Mouse (Mus musculus): ENCODE data around the gene Carmil3. TPM values are rescaled to one million over a fixed set of nuclear protein-coding genes. Genes with fewer than 3 reads are reported as not detected.

Gene Carmil3
- polyA plus RNA-seq (2014; fragmentation: Illumina TruSeq; extraction: RNeasy Lipid Tissue Mini Kit (QIAGEN cat#74804); ENCODE audit: insufficient read depth, low read depth, low replicate concordance), result 0.28 TPM

GRCm38 (mm10) chr14:55490361-55491201 is at the start of gene Carmil3:
Gene Carmil3, plus strand, starts transcription at chr14:55490651.

GRCm38 (mm10) chr14:55478651-55479599 is 11.5 kb upstream of the Carmil3 start, which contains the start of gene Dhrs4:
Gene Dhrs4, plus strand, starts transcription at chr14:55478758.

DNA sequence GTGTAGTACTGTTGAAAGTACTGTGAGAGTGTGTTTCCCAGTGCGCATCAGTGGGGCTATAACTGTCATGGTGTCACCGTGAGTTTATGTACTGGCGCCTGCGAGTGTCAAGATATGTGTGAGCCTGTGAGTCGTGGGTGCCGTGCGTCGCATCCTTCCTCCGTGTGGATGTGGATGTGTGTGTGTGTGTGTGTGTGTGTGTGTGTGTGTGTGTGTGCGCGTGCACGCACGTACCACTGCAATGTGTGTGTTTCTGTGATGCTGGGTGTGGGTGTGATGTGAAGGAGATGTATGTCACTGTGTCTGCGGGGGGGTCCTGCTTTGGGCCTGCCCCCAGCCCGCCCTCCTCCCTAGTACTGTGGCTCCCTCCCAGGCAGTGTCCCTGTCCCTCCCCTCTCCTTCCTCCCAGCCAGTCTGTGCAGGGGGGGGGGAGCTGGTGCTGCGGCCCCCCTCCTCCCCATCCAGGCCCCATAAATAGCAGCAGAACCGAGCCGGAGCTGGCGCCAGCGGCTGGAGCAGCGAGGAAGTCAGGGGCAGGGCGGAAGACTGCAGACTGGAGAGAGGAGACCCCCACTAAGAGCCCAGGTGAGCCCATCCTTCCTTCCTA is 19.8 kb downstream of the Carmil3 start, which contains the start of gene Cpne6:
TSS of gene Cpne6 (plus strand) at position 321 of the 607 bp plus-strand sequence.

DNA sequence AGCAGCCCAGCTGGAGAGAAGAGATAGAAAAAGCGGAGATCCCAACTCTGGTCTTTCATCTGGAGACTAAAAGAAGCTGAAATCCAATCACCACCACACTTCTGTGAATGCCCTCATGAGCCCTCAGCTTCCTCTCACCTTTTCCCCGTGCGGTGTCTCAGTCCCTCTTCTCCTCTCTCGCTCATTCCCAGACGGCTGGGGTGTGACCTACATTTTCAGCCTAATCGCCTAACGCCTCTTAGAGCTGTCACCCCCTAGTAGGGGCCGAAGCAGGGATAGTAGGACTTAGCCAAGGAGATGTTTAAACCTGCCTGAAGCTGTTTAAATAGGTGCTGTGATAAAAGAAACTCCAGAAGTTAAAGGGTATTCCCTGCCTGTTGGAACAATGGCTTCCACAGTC is 34.3 kb downstream of the Carmil3 start, which contains the start of gene Nrl:
TSS of gene Nrl (minus strand) at position 197 of the 400 bp plus-strand sequence.

GRCm38 (mm10) chr14:55540067-55540786 is 49.8 kb downstream of the Carmil3 start, which contains the start of gene Pck2:
Gene Pck2, plus strand, starts transcription at chr14:55540266.

Other genes with a start within 250 kb of the Carmil3 start
- 35.7 TPM for gene Dhrs4, start 11.9 kb upstream of the Carmil3 start, polyA plus RNA-seq (2014; fragmentation: Illumina TruSeq; extraction: RNeasy Lipid Tissue Mini Kit (QIAGEN cat#74804); ENCODE audit: insufficient read depth, low read depth, low replicate concordance)
- gene Cpne6, start 19.8 kb downstream of the Carmil3 start, polyA plus RNA-seq (2014; fragmentation: Illumina TruSeq; extraction: RNeasy Lipid Tissue Mini Kit (QIAGEN cat#74804); ENCODE audit: insufficient read depth, low read depth, low replicate concordance), result not detected
- gene Nrl, start 34.3 kb downstream of the Carmil3 start, polyA plus RNA-seq (2014; fragmentation: Illumina TruSeq; extraction: RNeasy Lipid Tissue Mini Kit (QIAGEN cat#74804); ENCODE audit: insufficient read depth, low read depth, low replicate concordance), result not detected
- 18.9 TPM for gene Pck2, start 49.6 kb downstream of the Carmil3 start, polyA plus RNA-seq (2014; fragmentation: Illumina TruSeq; extraction: RNeasy Lipid Tissue Mini Kit (QIAGEN cat#74804); ENCODE audit: insufficient read depth, low read depth, low replicate concordance)
- 65.2 TPM for gene Dcaf11, start 69.4 kb downstream of the Carmil3 start, polyA plus RNA-seq (2014; fragmentation: Illumina TruSeq; extraction: RNeasy Lipid Tissue Mini Kit (QIAGEN cat#74804); ENCODE audit: insufficient read depth, low read depth, low replicate concordance)
- not detected for gene A730061H03Rik, start 69.8 kb downstream of the Carmil3 start, polyA plus RNA-seq (2014; fragmentation: Illumina TruSeq; extraction: RNeasy Lipid Tissue Mini Kit (QIAGEN cat#74804); ENCODE audit: insufficient read depth, low read depth, low replicate concordance)
- gene Fitm1, start 85.0 kb downstream of the Carmil3 start, polyA plus RNA-seq (2014; fragmentation: Illumina TruSeq; extraction: RNeasy Lipid Tissue Mini Kit (QIAGEN cat#74804); ENCODE audit: insufficient read depth, low read depth, low replicate concordance), result 2.2 TPM
- 221 TPM for gene Psme1, start 87.5 kb downstream of the Carmil3 start, polyA plus RNA-seq (2014; fragmentation: Illumina TruSeq; extraction: RNeasy Lipid Tissue Mini Kit (QIAGEN cat#74804); ENCODE audit: insufficient read depth, low read depth, low replicate concordance)
- gene Emc9, start 94.7 kb downstream of the Carmil3 start, polyA plus RNA-seq (2014; fragmentation: Illumina TruSeq; extraction: RNeasy Lipid Tissue Mini Kit (QIAGEN cat#74804); ENCODE audit: insufficient read depth, low read depth, low replicate concordance), result 18.4 TPM
- gene Psme2, start 100.5 kb downstream of the Carmil3 start, polyA plus RNA-seq (2014; fragmentation: Illumina TruSeq; extraction: RNeasy Lipid Tissue Mini Kit (QIAGEN cat#74804); ENCODE audit: insufficient read depth, low read depth, low replicate concordance), result 255 TPM
- gene Rnf31, start 101.1 kb downstream of the Carmil3 start, polyA plus RNA-seq (2014; fragmentation: Illumina TruSeq; extraction: RNeasy Lipid Tissue Mini Kit (QIAGEN cat#74804); ENCODE audit: insufficient read depth, low read depth, low replicate concordance), result 18.9 TPM
- gene Irf9, start 112.9 kb downstream of the Carmil3 start, polyA plus RNA-seq (2014; fragmentation: Illumina TruSeq; extraction: RNeasy Lipid Tissue Mini Kit (QIAGEN cat#74804); ENCODE audit: insufficient read depth, low read depth, low replicate concordance), result 29.5 TPM
- 6.0 TPM for gene Rec8, start 127.4 kb downstream of the Carmil3 start, polyA plus RNA-seq (2014; fragmentation: Illumina TruSeq; extraction: RNeasy Lipid Tissue Mini Kit (QIAGEN cat#74804); ENCODE audit: insufficient read depth, low read depth, low replicate concordance)
- 21.4 TPM for gene Ipo4, start 145.3 kb downstream of the Carmil3 start, polyA plus RNA-seq (2014; fragmentation: Illumina TruSeq; extraction: RNeasy Lipid Tissue Mini Kit (QIAGEN cat#74804); ENCODE audit: insufficient read depth, low read depth, low replicate concordance)
- 0.34 TPM for gene Gm49378, start 147.2 kb downstream of the Carmil3 start, polyA plus RNA-seq (2014; fragmentation: Illumina TruSeq; extraction: RNeasy Lipid Tissue Mini Kit (QIAGEN cat#74804); ENCODE audit: insufficient read depth, low read depth, low replicate concordance)
- 41.1 TPM for gene Tm9sf1, start 153.2 kb downstream of the Carmil3 start, polyA plus RNA-seq (2014; fragmentation: Illumina TruSeq; extraction: RNeasy Lipid Tissue Mini Kit (QIAGEN cat#74804); ENCODE audit: insufficient read depth, low read depth, low replicate concordance)
- gene Tssk4, start 159.5 kb downstream of the Carmil3 start, polyA plus RNA-seq (2014; fragmentation: Illumina TruSeq; extraction: RNeasy Lipid Tissue Mini Kit (QIAGEN cat#74804); ENCODE audit: insufficient read depth, low read depth, low replicate concordance), result 0.25 TPM
- gene Mdp1, start 169.9 kb downstream of the Carmil3 start, polyA plus RNA-seq (2014; fragmentation: Illumina TruSeq; extraction: RNeasy Lipid Tissue Mini Kit (QIAGEN cat#74804); ENCODE audit: insufficient read depth, low read depth, low replicate concordance), result 36.9 TPM
- 17.9 TPM for gene Gmpr2, start 181.3 kb downstream of the Carmil3 start, polyA plus RNA-seq (2014; fragmentation: Illumina TruSeq; extraction: RNeasy Lipid Tissue Mini Kit (QIAGEN cat#74804); ENCODE audit: insufficient read depth, low read depth, low replicate concordance)
- gene Nedd8, start 181.5 kb downstream of the Carmil3 start, polyA plus RNA-seq (2014; fragmentation: Illumina TruSeq; extraction: RNeasy Lipid Tissue Mini Kit (QIAGEN cat#74804); ENCODE audit: insufficient read depth, low read depth, low replicate concordance), result 225 TPM
- 11.0 TPM for gene Tinf2, start 191.2 kb downstream of the Carmil3 start, polyA plus RNA-seq (2014; fragmentation: Illumina TruSeq; extraction: RNeasy Lipid Tissue Mini Kit (QIAGEN cat#74804); ENCODE audit: insufficient read depth, low read depth, low replicate concordance)
- 1.7 TPM for gene Tgm1, start 223.3 kb downstream of the Carmil3 start, polyA plus RNA-seq (2014; fragmentation: Illumina TruSeq; extraction: RNeasy Lipid Tissue Mini Kit (QIAGEN cat#74804); ENCODE audit: insufficient read depth, low read depth, low replicate concordance)
- gene Rabggta, start 231.6 kb downstream of the Carmil3 start, polyA plus RNA-seq (2014; fragmentation: Illumina TruSeq; extraction: RNeasy Lipid Tissue Mini Kit (QIAGEN cat#74804); ENCODE audit: insufficient read depth, low read depth, low replicate concordance), result 15.4 TPM

Measured in lung, adult 10 weeks (tissue).